Mouse (Mus musculus) CH12.LX (cell line): Measurements from ENCODE around the gene Anln. TPM values are rescaled to one million over a fixed set of nuclear protein-coding genes. Genes with fewer than 3 reads are reported as not detected.

ENCODE experiments used
- DNase-seq: peaks from one replicate; pipeline ENCODE4 v3.0.0-alpha.2; 2013; ENCODE audit errors: extremely low read depth
- H3K27ac ChIP-seq: 2 replicates; pipeline ENCODE4 v1.5.1; 2012; ENCODE audit warnings: low read depth, mild to moderate bottlenecking, control low read depth, moderate library complexity; ENCODE audit not compliant: insufficient read depth
- H3K27me3 ChIP-seq: replicated peaks from 2 replicates; pipeline ENCODE3; 2012; ENCODE audit warnings: inconsistent platforms
- H3K36me3 ChIP-seq, 2 experiments: replicated peaks in 1 of 2; 2 replicates each; pipeline versions ENCODE3 to v1.6.1; 2012; ENCODE audit warnings: inconsistent platforms in 1 of 2, low read length in 1 of 2, mild to moderate bottlenecking in 1 of 2, mixed read lengths in 1 of 2, moderate library complexity in 1 of 2; ENCODE audit not compliant: control insufficient read depth in 1 of 2, insufficient read depth in 1 of 2
- H3K4me1 ChIP-seq, 2 experiments: 2 replicates each; pipeline ENCODE4 v1.6.1; 2012; ENCODE audit warnings: inconsistent platforms in 1 of 2, moderate library complexity in 1 of 2; ENCODE audit not compliant: insufficient read depth in 2 of 2, control insufficient read depth in 1 of 2
- H3K4me2 ChIP-seq: 2 replicates; pipeline ENCODE4 v1.6.1; 2012; ENCODE audit warnings: low read depth, mild to moderate bottlenecking, control low read depth; ENCODE audit not compliant: poor library complexity, insufficient read depth, severe bottlenecking
- H3K4me3 ChIP-seq, 3 experiments: fragments of 150-350 bp in 1 of 3; sonication (generic) in 1 of 3; replicated peaks in 1 of 3; 2 replicates each; pipeline versions ENCODE3 to v1.5.1; 2011 to 2012; ENCODE audit warnings: low read depth in 2 of 3, low read length in 2 of 3, mild to moderate bottlenecking in 2 of 3, moderate library complexity in 2 of 3, control low read depth in 1 of 3, improper control_type of control experiment in 1 of 3, inconsistent platforms in 1 of 3, mixed read lengths in 1 of 3; ENCODE audit not compliant: poor library complexity in 1 of 3
- H3K79me2 ChIP-seq: replicated peaks from 2 replicates; pipeline ENCODE4 v1.6.1; 2012; ENCODE audit warnings: mild to moderate bottlenecking, moderate library complexity; ENCODE audit not compliant: control insufficient read depth, poor library complexity, insufficient read depth, severe bottlenecking; ENCODE audit errors: extremely low read depth
- H3K9ac ChIP-seq: 2 replicates; pipeline ENCODE4 v1.6.1; 2012; ENCODE audit warnings: low read depth, mild to moderate bottlenecking, control low read depth, moderate library complexity; ENCODE audit not compliant: insufficient read depth
- H3K9me3 ChIP-seq: replicated peaks from 2 replicates; pipeline ENCODE3; 2012; ENCODE audit warnings: low read length, inconsistent platforms, mixed read lengths
- BHLHE40 ChIP-seq: IDR thresholded peaks from 2 replicates; pipeline ENCODE4 v1.6.1; 2011; ENCODE audit warnings: mild to moderate bottlenecking, low read depth, low read length, improper control_type of control experiment
- CHD1 ChIP-seq: IDR thresholded peaks from 2 replicates; pipeline ENCODE4 v1.6.1; 2012; ENCODE audit warnings: low read depth, low read length, improper control_type of control experiment, inconsistent platforms
- CTCF ChIP-seq, 2 experiments: IDR thresholded peaks in 1 of 2; conservative IDR thresholded peaks in 1 of 2; 2 replicates each; pipeline ENCODE4 v1.5.1; 2011 to 2012; ENCODE audit warnings: low read depth in 2 of 2, low read length in 2 of 2, improper control_type of control experiment in 1 of 2, inconsistent platforms in 1 of 2, mild to moderate bottlenecking in 1 of 2, moderate library complexity in 1 of 2
- ELF1 ChIP-seq: IDR thresholded peaks from 2 replicates; pipeline ENCODE4 v1.6.1; 2014; ENCODE audit warnings: low read depth, mild to moderate bottlenecking, inconsistent platforms, low read length, improper control_type of control experiment
- EP300 ChIP-seq: IDR thresholded peaks from 2 replicates; pipeline ENCODE4 v1.6.1; 2011; ENCODE audit warnings: low read length, improper control_type of control experiment
- ETS1 ChIP-seq: conservative IDR thresholded peaks from 2 replicates; pipeline ENCODE4 v1.6.1; 2012; ENCODE audit warnings: low read depth, mild to moderate bottlenecking, inconsistent platforms, low read length, improper control_type of control experiment, moderate library complexity
- GABPA ChIP-seq: IDR thresholded peaks from 2 replicates; pipeline ENCODE4 v1.6.1; 2012; ENCODE audit warnings: low read depth, low read length, improper control_type of control experiment, inconsistent platforms; ENCODE audit not compliant: insufficient replicate concordance
- HCFC1 ChIP-seq: IDR thresholded peaks from 2 replicates; pipeline ENCODE4 v1.6.1; 2012; ENCODE audit warnings: low read depth, mild to moderate bottlenecking, inconsistent platforms, low read length, improper control_type of control experiment
- JUND ChIP-seq: conservative IDR thresholded peaks from 2 replicates; pipeline ENCODE4 v1.6.1; 2011; ENCODE audit warnings: low read depth, low read length, improper control_type of control experiment
- KAT2A ChIP-seq: IDR thresholded peaks from 2 replicates; pipeline ENCODE4 v1.6.1; 2012; ENCODE audit warnings: low read length, improper control_type of control experiment, inconsistent platforms; ENCODE audit not compliant: insufficient replicate concordance
- MAFK ChIP-seq: IDR thresholded peaks from 2 replicates; pipeline ENCODE4 v1.6.1; 2011; ENCODE audit warnings: low read length, improper control_type of control experiment; ENCODE audit not compliant: insufficient replicate concordance
- MAX ChIP-seq: IDR thresholded peaks from 2 replicates; pipeline ENCODE4 v1.6.1; 2011; ENCODE audit warnings: low read length, improper control_type of control experiment
- NELFE ChIP-seq: IDR thresholded peaks from 2 replicates; pipeline ENCODE4 v1.6.1; 2011; ENCODE audit warnings: low read depth, low read length, improper control_type of control experiment
- NRF1 ChIP-seq: IDR thresholded peaks from 2 replicates; pipeline ENCODE4 v1.6.1; 2014; ENCODE audit warnings: low read depth, mild to moderate bottlenecking, inconsistent platforms, low read length, improper control_type of control experiment, moderate library complexity
- PAX5 ChIP-seq: IDR thresholded peaks from 2 replicates; pipeline ENCODE4 v1.6.1; 2012; ENCODE audit warnings: low read length, inconsistent platforms, mixed read lengths
- POLR2A ChIP-seq: IDR thresholded peaks from 2 replicates; pipeline ENCODE4 v1.6.1; 2011; ENCODE audit warnings: low read depth, mild to moderate bottlenecking, improper control_type of control experiment, low read length
- POLR2AphosphoS2 ChIP-seq: IDR thresholded peaks from 2 replicates; pipeline ENCODE4 v1.6.1; 2011; ENCODE audit warnings: low read depth, low read length, improper control_type of control experiment
- RAD21 ChIP-seq: IDR thresholded peaks from 2 replicates; pipeline ENCODE4 v1.6.1; 2011; ENCODE audit warnings: low read depth, mild to moderate bottlenecking, low read length, improper control_type of control experiment, moderate library complexity
- TBP ChIP-seq: conservative IDR thresholded peaks from 2 replicates; pipeline ENCODE4 v1.6.1; 2011; ENCODE audit warnings: low read depth, low read length, improper control_type of control experiment
- TCF12 ChIP-seq: IDR thresholded peaks from 2 replicates; pipeline ENCODE4 v1.6.1; 2014; ENCODE audit warnings: low read depth, mild to moderate bottlenecking, inconsistent platforms, low read length, improper control_type of control experiment
- UBTF ChIP-seq: IDR thresholded peaks from 2 replicates; pipeline ENCODE4 v1.6.1; 2012; ENCODE audit warnings: low read depth, mild to moderate bottlenecking, inconsistent platforms, low read length, improper control_type of control experiment, moderate library complexity
- ZKSCAN1 ChIP-seq: IDR thresholded peaks from 2 replicates; pipeline ENCODE4 v1.6.1; 2012; ENCODE audit warnings: low read depth, inconsistent platforms, low read length, improper control_type of control experiment, borderline replicate concordance
- ZNF384 ChIP-seq: IDR thresholded peaks from 2 replicates; pipeline ENCODE4 v1.6.1; 2012; ENCODE audit warnings: low read depth, low read length, improper control_type of control experiment, inconsistent platforms
- dilution Hi-C: fragments of 300-500 bp; cut with MboI; formaldehyde crosslinking; loops from 2 replicates; pipeline ENCODE4 v1.14.3; 2020; ENCODE audit warnings: low sequenced_read_pairs; ENCODE audit not compliant: extremely low pct_unique_long_range_greater_than_20kb, extremely low pct_ligation_motif_present
- in situ Hi-C: fragments of 300-500 bp; cut with MboI; formaldehyde crosslinking; loops from 3 replicates; pipeline ENCODE4 v1.14.3; 2019; ENCODE audit warnings: low sequenced_read_pairs, low pct_ligation_motif_present, low pct_unique_long_range_greater_than_20kb, mixed read lengths
- polyA plus RNA-seq: library from polyadenylated mRNA; unstranded; fragments of >175 nt; gene quantifications from 2 replicates; pipeline ENCODE4 v1.2.1, GENCODE M21; 2012; ENCODE audit warnings: low read depth; ENCODE audit not compliant: insufficient read length
- total RNA-seq, 2 experiments: library from RNA; depleted of rRNA; stranded (reverse); fragments of 300-350 nt in 1 of 2; fragments of >200 nt in 1 of 2; gene quantifications; 2 replicates each; pipeline ENCODE4 v1.2.3; 2012 to 2014

The Anln gene
- total and polyA plus RNA-seq, 3 experiments, result 12.2 to 15.7 (median 12.3) TPM

DNA sequence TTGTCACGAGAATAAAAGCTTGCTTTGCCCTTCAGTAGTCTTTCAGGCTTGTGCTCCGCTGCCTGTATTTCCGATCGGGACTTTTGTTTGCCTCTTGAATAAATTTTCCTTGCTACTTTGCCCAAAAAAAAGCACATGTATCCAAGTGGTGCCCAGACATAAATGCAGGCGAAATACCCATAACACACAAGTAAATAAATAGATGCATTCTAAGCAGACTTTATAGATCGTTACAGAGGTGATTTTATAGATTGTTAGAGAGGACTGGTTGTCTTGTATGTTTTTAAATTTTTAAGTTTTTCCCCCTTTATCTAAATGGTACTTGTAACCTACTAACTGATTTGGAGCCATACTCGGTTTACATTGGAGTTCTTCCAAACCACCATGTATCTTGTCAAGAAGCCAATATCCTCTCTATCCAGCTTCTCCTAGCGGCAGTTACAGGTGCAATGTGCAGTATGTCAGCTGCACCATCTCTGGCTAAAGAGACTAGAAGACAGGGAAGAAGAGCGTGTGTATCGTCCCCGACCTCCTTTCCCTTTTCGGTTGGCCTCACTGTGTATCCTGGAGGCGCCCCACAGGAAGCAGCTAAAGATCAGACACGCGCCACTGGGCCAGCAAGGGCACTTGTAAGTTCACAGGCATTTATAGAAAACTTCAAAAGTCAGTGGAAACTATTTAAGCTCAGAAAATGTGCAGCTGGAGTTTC, 40.7 kb upstream of the Anln start:
- Histone ChIP-seq H3K4me3 (peak overlapping the region in 2 of 3 experiments; percentile 5 to 41), H3K9ac (0 out of 2 replicates have a peak overlapping the region, but pooled peaks have one; percentile 0), H3K4me2 (peak overlapping the region; percentile 59; the same call in 1 of the 2 replicates), H3K4me1 (peaks cover 0 to 23% of the 10 kb centered on the region in 2 experiments; a peak in 2 of 4 replicates), H3K27ac (no peak overlapping the region), H3K27me3 (no peaks in the 10 kb centered on the region)
- peak; percentile 22 for DNase-seq
- in situ Hi-C loops (no loop called here), dilution Hi-C loops (no loop called here)
- TF ChIP-seq POLR2A (no peak), ELF1 (peak; percentile 28; the same call in 1 of the 2 replicates), TCF12 (no peak), TBP (no peak), UBTF (no peak)
- TF ChIP-seq, all 38 proteins: peak for 1
- H3K36me3 ChIP-seq, result no peaks in the 10 kb centered on the region
- no peaks in the 10 kb centered on the region for H3K9me3 ChIP-seq
- H3K79me2 ChIP-seq, result no peaks in the 10 kb centered on the region

GRCm38 (mm10) chr9:22428666-22429410, 39.9 kb upstream of the Anln start:
- Histone ChIP-seq H3K9ac (no peak overlapping the region), H3K4me2 (no peak overlapping the region), H3K4me1 (peaks cover 0 to 23% of the 10 kb centered on the region in 2 experiments; a peak in 2 of 4 replicates), H3K9me3 (no peaks in the 10 kb centered on the region), H3K36me3 (no peaks in the 10 kb centered on the region), H3K4me3 (no peak overlapping the region), H3K79me2 (no peaks in the 10 kb centered on the region), H3K27ac (no peak overlapping the region)
- in situ Hi-C loops (no loop called here), dilution Hi-C loops (no loop called here)
- TF ChIP-seq RAD21 (no peak), EP300 (no peak), MAFK (no peak), JUND (no peak), HCFC1 (no peak), POLR2A (no peak), CHD1 (no peak), KAT2A (no peak), PAX5 (no peak), BHLHE40 (no peak), GABPA (no peak), POLR2AphosphoS2 (no peak), NRF1 (no peak), ETS1 (no peak), ZKSCAN1 (no peak), ZNF384 (no peak), NELFE (no peak), MAX (no peak), CTCF (conservative IDR thresholded peaks at IDR 0.05 in 1 of 2, IDR thresholded peaks at IDR 0.05 in 1 of 2; ENCODE audit: low read depth in 2 of 2, low read length in 2 of 2) (no peak)
- TF ChIP-seq, all 38 proteins: peak for 0
- DNase-seq, result no peak
- H3K27me3 ChIP-seq, result no peaks in the 10 kb centered on the region
